Mouse (Mus musculus): ENCODE measurements around the gene Garnl3. TPM values are rescaled to one million over a fixed set of nuclear protein-coding genes. Genes with fewer than 3 reads are reported as not detected.
A peak's percentile ranks its signal among the peaks of the same experiment; 100 is the strongest.

The Garnl3 gene
- total RNA-seq (2021), result 10 to 100 TPM; 46.0 to 65.4 TPM
- long read RNA-seq, experiment 1, partial matches to known transcripts, result 3 of 34 reads
- long read RNA-seq, experiment 1, other reads (novel, unspliced or antisense), result 28 of 34 reads
- long read RNA-seq, experiment 2, partial matches to known transcripts, result 4 of 23 reads
- long read RNA-seq, experiment 2, other reads (novel, unspliced or antisense), result 19 of 23 reads

DNA sequence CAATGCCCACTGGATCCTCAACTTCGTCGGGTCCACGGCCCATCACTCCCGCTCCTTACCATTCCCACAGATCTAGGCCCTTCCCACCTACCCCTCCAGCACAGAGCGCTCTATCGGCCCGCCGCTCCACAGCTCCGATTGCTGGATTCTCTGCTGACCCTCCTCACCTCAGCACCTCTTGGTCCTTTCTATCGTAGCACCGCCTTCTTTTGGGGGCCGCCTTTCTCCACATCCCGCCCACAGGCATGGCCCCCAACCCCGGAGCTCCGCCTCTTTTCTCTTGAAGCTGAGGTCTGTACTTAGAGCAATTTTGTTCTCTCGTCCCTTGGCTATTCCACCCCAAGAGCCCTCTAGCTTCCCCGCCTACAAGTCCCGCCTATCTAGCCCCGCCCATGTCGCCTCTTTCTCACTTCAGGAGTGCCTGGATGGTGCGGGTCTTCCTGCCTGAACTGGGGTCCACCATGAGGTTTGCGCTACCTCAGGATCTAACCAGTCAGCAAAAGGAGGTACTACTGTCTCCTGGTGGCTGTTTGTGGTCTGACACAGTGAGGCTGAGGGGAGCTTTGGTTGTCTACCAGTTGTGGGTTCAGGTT, at the start of gene Garnl3:
Garnl3 (minus strand) TSS at position 155 of the 593 bp plus-strand sequence.
- DNase-seq (ENCODE audit: low spot score in 2 of 2), result peak; percentile 71 to 75

GRCm38 (mm10) chr2:33179930-33180630, 48.6 kb upstream of the Garnl3 start:
- peak in 1 of 2 experiments; percentile 50 for DNase-seq (ENCODE audit: low spot score in 2 of 2)

DNA sequence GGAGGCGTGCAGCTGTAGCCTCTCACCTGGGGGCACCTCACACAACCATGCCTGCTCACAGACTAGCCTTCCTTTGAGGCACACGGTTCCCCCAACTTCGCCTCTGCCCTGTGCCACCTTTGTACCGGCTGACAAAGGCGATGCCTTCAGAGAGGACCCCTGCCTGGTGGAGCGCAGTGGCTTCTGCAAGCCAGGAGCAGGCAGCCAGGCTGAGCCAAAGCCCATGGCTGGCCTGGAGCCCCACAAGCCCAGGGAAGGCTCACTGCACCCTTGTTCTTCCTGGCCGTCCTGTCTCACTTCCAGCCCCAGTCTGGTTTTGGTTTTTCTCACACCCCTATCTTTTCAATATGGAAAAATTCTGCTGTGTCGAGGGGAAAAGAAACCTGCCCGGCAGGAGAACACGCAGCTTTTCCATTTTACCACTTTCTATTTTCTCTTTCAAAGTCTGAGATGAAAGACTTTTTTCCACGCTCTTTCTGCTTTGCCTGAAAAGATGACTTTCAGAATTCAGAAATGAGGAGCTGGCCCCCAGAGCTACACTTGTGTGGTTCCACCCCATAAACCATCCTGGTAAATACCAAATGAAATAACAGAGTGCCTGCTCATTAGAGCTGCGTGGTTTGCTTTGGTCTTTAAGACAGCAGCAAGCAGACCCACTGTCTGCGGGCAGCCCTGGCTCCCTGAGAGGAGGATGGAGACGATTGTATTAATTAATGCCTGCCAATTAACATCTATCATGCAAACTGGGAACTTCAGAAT, 47.9 kb upstream of the Garnl3 start:
- DNase-seq (ENCODE audit: low spot score in 2 of 2), result no peak

- DNase-seq (ENCODE audit: low spot score in 2 of 2), result peak; percentile 56 to 75
These were observed 46.9 kb upstream of the Garnl3 start for GRCm38 (mm10) chr2:33178243-33178932.

GRCm38 (mm10) chr2:33177443-33178242, 46.2 kb upstream of the Garnl3 start:
- DNase-seq (ENCODE audit: low spot score in 2 of 2), result no peak

DNA sequence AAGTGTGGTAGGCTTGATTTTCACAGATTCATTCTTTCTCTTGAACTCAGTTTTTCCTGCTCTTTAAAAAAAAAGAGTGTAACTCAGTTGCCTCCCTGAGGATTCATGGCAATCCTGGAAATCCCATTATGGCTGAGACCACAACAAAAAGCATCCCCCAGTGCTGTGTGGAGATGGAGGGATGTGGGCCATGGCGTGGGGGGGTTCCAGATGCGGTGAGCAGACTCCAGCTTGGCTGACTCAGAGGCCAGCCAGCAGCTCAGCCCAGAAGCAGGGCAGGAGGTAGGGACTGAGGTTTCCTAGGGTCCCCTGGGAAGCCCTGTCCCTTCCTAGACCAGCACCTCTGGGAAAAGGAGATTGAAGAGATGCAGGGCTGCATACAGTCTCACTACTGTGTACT, 45.5 kb upstream of the Garnl3 start:
- no peak for DNase-seq (ENCODE audit: low spot score in 2 of 2)

DNA sequence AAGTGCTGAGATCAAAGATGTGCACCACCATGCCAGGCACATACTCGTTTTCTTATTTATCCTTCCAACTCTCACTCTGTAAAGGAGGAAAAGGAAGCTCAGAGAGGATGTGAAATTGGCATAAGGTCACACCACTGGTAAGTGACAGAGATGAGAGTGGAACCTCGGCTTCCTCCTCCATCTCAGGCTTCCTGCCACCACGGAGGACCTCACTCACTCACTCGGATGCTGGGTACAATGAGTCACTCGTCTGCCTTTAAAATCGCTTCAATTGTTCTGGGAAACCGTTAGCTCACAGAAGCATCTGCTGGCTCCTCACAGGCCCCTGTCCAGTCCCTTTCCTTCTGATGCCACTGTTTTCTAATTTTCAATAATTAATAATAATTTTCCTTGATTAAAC, 45.1 kb upstream of the Garnl3 start:
- DNase-seq (ENCODE audit: low spot score in 2 of 2), result peak in 1 of 2 experiments; percentile 27

- DNase-seq (ENCODE audit: low spot score in 2 of 2), result no peak
These were observed 42.2 kb upstream of the Garnl3 start for GRCm38 (mm10) chr2:33173686-33174085.

- DNase-seq (ENCODE audit: low spot score in 2 of 2), result no peak
These were observed 41.7 kb upstream of the Garnl3 start for GRCm38 (mm10) chr2:33173126-33173525.

DNA sequence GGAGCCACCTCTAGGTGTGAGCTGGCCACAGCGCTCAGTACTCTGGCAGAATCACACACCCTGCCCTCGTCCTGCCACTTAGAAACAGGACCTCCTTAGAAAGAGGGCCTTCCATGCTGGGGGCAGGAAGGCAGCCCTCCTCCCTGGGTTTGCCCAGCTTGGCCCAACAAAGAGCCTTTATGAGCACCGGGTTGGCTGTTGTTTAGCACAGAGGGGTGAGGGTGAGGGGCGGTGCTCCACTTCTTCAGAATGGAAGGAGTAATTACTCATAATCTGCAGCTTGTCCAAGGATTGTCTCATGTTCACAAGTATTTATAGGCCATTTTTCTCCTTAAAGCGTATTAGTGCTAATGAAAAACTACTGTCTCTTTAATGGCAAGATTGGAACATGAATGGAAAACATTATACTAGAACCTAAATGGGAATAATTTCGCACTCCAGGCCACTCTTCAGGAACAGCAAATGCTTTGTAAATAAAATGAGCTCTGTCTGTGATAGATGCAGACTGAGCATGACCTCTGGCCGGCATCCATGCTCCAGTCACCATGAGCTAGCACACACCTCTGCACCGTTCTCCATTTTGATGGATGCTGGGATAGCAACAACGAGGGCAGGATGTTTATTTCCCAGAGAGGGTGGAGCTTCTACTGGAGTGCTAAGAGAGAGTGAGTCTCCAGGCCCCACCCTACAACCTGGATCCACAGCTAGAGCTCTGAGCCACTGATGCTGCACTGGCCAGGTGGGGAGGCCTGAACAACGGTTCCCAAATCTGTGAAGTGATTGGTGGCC, 39.5 kb upstream of the Garnl3 start:
- no peak for DNase-seq (ENCODE audit: low spot score in 2 of 2)

DNA sequence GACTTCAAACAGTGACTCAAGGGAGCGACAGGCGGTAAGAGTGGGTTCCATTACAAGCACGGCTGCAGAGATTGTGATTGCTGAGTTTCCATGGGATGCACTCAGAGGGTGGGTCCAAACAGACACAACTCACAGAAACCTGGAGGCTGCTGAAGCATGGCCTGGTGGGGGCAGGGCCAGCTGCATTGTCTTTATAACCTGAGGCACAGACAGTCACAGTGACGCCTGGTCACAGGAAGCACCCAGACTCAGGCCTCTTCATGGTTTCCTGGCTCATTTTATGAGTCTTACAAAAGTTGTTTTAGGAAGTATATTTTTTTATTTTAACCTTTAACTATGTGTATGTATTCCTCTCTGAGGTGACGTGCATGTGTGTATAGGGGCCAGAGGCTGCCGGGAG, 38.0 kb upstream of the Garnl3 start:
- DNase-seq (ENCODE audit: low spot score in 2 of 2), result no peak

DNA sequence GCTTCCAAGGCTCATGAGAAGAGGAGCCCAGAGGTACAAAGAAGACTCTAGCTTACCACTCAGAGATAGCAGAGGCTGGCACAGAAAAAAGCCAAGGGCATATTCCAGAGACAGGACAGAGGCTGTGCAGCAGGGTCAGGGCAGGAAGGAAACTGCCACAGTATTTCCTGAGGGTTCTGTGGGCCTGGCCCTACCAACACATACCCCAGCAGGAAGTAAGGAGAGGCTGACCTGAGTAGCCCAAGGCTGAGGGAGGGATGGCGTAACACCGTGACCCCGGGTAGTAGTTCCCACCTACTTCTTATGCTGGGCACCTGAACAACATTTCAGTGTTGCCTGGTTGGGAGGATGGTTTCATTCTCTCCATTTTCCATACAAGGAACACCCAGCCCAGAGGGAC, 35.6 kb upstream of the Garnl3 start:
- DNase-seq (ENCODE audit: low spot score in 2 of 2), result no peak

- DNase-seq (ENCODE audit: low spot score in 2 of 2), result no peak
These were observed 34.4 kb upstream of the Garnl3 start for GRCm38 (mm10) chr2:33165710-33166374.

GRCm38 (mm10) chr2:33165229-33165628, 33.8 kb upstream of the Garnl3 start:
- DNase-seq (ENCODE audit: low spot score in 2 of 2), result no peak

DNA sequence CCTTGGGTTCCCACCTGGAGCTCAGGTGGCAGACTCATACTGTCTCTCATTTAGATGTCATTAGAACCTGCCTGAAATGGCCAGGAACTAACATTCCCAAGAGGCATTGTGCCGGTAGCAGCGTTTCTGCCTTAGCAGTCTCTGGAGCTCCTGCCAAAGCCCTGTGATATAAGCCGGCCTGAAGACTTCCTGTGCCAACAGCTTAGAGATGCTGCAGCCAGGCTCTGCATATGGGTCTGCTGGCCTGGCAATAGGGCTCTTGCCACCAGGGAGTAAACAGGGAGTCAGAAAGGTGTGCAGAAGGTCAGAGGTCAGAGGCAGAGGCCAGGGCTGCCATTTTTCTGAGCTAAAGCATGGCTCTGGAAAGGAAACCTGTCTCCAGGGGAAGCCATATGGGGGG, 33.2 kb upstream of the Garnl3 start:
- no peak for DNase-seq (ENCODE audit: low spot score in 2 of 2)

- DNase-seq (ENCODE audit: low spot score in 2 of 2), result peak in 1 of 2 experiments; percentile 17
These were observed 30.7 kb upstream of the Garnl3 start for GRCm38 (mm10) chr2:33162126-33162525.

- no peak for DNase-seq (ENCODE audit: low spot score in 2 of 2)
These were observed 29.0 kb upstream of the Garnl3 start for GRCm38 (mm10) chr2:33160326-33160973.

DNA sequence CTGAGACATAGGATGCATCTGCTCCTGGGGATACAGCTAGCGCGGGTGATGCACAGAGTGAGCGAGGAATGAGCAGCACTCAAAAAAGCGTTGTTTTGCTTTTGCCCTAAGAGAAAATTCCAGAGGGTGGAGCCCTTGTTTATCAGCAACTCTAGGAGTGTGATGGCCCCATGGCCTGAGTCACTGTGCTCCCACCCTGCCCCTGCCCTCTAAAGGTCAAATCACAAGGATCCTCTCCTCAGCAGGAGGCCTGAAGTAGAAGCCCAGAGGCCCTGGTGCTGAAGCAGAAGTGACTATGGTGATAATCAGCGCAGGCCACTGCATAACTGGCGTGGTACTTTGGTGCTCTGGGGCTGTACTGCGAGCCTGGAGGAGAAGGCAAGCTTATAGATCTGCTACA, 28.1 kb upstream of the Garnl3 start:
- DNase-seq (ENCODE audit: low spot score in 2 of 2), result no peak
